Comparison of ENCODE assay signal across 8 mouse cellular contexts in the genomic region with DNA sequence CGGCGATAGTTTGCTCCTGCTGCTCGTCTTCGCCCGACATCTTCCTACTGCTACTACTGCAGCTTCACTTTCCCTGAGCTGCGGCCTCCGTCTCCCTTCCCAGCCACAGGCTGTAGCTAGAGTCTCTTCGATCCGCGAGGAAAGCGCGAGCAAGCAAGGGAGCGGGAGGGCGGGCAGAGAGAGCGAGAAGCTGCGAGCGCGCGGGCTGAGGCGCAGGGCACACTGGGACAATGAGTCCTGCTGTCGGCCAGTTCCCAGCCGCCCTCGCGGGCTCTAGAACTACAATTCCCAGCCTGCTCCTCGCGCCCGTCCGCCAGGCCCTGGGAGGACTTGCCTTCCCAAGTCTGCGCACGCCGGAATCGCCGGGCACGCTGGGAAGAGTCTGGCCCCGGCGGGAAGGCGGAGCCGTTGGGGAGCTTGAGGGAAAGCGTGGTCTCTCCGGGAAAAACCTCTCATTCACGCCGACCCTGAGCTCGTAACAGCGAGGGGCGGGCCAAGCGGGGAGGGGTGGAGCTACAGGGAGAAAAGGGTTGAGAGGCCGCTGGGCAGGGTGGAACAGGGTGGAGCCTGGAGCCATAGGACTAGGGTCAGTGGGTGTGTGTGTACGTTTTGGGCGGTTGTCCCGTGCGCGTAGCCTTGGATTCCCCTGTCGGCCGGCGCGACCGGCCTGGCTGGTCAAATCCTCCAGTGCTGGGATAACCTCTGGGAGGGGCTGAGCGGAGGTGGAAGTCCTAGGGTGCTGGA. TPM values are rescaled to one million over a fixed set of nuclear protein-coding genes. Genes with fewer than 3 reads are reported as not detected.
DNase-seq lines count a peak whose midpoint lies in the region; ATAC-seq and TF ChIP-seq lines count a peak whose summit lies in the region.

Gene Pa2g4 (minus strand): TSS at position 200 of the 744 bp plus-strand sequence.

- TF ChIP-seq POLR2A in ES-Bruce4 (IDR thresholded peaks at IDR 0.05; ENCODE audit: insufficient read depth, low read length), result peak; percentile 98

- peaks cover 35% of the 10 kb centered on the region for H3K36me3 ChIP-seq in ES-Bruce4 (ENCODE audit: control insufficient read depth, insufficient read depth, low read length, poor library complexity, severe bottlenecking)
- H3K36me3 ChIP-seq in forebrain, embryonic 13.5 days (ENCODE audit: poor library complexity, severe bottlenecking), result peaks cover 28% of the 10 kb centered on the region
- H3K36me3 ChIP-seq in neural tube, embryonic 15.5 days, result peaks cover 20% of the 10 kb centered on the region

- intact Hi-C loops in heart, postnatal 10 days (cut with DNase I), result loop anchor here (5.0 kb wide), 3 partner anchors 46 to 106 kb away; partner anchors contain the start of genes Rps26 and Suox

- under 1% methylated on average over 58 of the region's 58 CpGs for WGBS in forebrain, embryonic 13.5 days
- under 1% methylated on average over 58 of the region's 58 CpGs for WGBS in neural tube, embryonic 15.5 days

- H3K27me3 ChIP-seq in ES-Bruce4 (ENCODE audit: control insufficient read depth, insufficient read depth, low read length, poor library complexity, severe bottlenecking), result no peaks in the 10 kb centered on the region
- no peaks in the 10 kb centered on the region for H3K27me3 ChIP-seq in forebrain, embryonic 13.5 days
- H3K27me3 ChIP-seq in neural tube, embryonic 15.5 days (replicated peaks), result no peaks in the 10 kb centered on the region

- peaks cover 2% of the 10 kb centered on the region for H3K4me1 ChIP-seq in ES-Bruce4 (ENCODE audit: control insufficient read depth, insufficient read depth, low read length)
- peaks cover 23% of the 10 kb centered on the region for H3K4me1 ChIP-seq in forebrain, embryonic 13.5 days
- peaks cover 25% of the 10 kb centered on the region for H3K4me1 ChIP-seq in neural tube, embryonic 15.5 days

- H3K27ac ChIP-seq in ES-Bruce4 (ENCODE audit: insufficient read depth, low read length), result peak within 1 kb of the TSS; percentile 75
- peak within 1 kb of the TSS; percentile 83 for H3K27ac ChIP-seq in forebrain, embryonic 13.5 days
- peak within 1 kb of the TSS; percentile 93 for H3K27ac ChIP-seq in neural tube, embryonic 15.5 days (replicated peaks)

- H3K9me3 ChIP-seq in ES-Bruce4 (replicated peaks; ENCODE audit: control insufficient read depth, insufficient read depth, low read length, poor library complexity, severe bottlenecking), result no peaks in the 10 kb centered on the region
- no peaks in the 10 kb centered on the region for H3K9me3 ChIP-seq in forebrain, embryonic 13.5 days (replicated peaks)
- H3K9me3 ChIP-seq in neural tube, embryonic 15.5 days (replicated peaks), result no peaks in the 10 kb centered on the region

- H3K4me2 ChIP-seq in forebrain, embryonic 13.5 days, result peak within 1 kb of the TSS; percentile 94
- peak within 1 kb of the TSS; percentile 92 for H3K4me2 ChIP-seq in neural tube, embryonic 15.5 days

- H3K4me3 ChIP-seq in ES-Bruce4 (ENCODE audit: low read depth, low read length), result peak within 1 kb of the TSS; percentile 86
- peak within 1 kb of the TSS; percentile 90 for H3K4me3 ChIP-seq in forebrain, embryonic 13.5 days
- H3K4me3 ChIP-seq in neural tube, embryonic 15.5 days (replicated peaks), result peak within 1 kb of the TSS; percentile 92

- peak within 1 kb of the TSS; percentile 92 for H3K9ac ChIP-seq in ES-Bruce4 (ENCODE audit: low read depth, poor library complexity, severe bottlenecking)
- H3K9ac ChIP-seq in forebrain, embryonic 13.5 days, result peak within 1 kb of the TSS; percentile 96
- peak within 1 kb of the TSS; percentile 93 for H3K9ac ChIP-seq in neural tube, embryonic 15.5 days (replicated peaks)

- peak; percentile 99 for DNase-seq in heart, postnatal 10 days
- peak; percentile 98 for DNase-seq in layer of hippocampus, adult 11-12 months (ENCODE audit: low spot score)
- peak; percentile 99 to 100 for DNase-seq in lung, adult 18-20 months
- DNase-seq in testis, postnatal 14 days (ENCODE audit: low spot score), result peak; percentile 99

- TF ChIP-seq EP300 in ES-Bruce4 (IDR thresholded peaks at IDR 0.05; ENCODE audit: insufficient read depth, low read depth, low read length), result peak; percentile 72; the same call in 1 of the 2 replicates

- TF ChIP-seq CTCF in ES-Bruce4 (IDR thresholded peaks at IDR 0.05; ENCODE audit: low read depth, low read length), result no peak

- peak; percentile 97 for ATAC-seq in cerebellum, adult (ENCODE audit: insufficient number of reproducible peaks, low FRiP score, low TSS enrichment)
- ATAC-seq in forebrain, embryonic 13.5 days, result peak; percentile 99
- peak; percentile 99 for ATAC-seq in neural tube, embryonic 15.5 days (ENCODE audit: low FRiP score)

RNA-seq across cellular contexts. Expression of gene Pa2g4, which starts in this region (rescaled TPM):
- polyA plus RNA-seq in ES-Bruce4 (2011; ENCODE audit: insufficient read depth, insufficient read length, low read depth, missing spikeins), result 366 and 396 TPM in 2 replicates
- polyA plus RNA-seq in forebrain, embryonic 13.5 days (2015; fragmentation: Nextera tagmentation; extraction: Ambion mirVana), result 173 and 186 TPM in 2 replicates
- total RNA-seq in heart, postnatal 10 days (2021), result 10 to 100 TPM; 60.0 to 64.4 TPM
- 121 and 157 TPM in 2 replicates for polyA plus RNA-seq in neural tube, embryonic 15.5 days (2015; fragmentation: Nextera tagmentation; extraction: Ambion mirVana)

Comparison
In these comparisons a context has a peak if more than half of its experiments do, and no peak if none do; other contexts are left out.
1. Peak in every context shown above with its lines: DNase-seq, ATAC-seq, H3K4me3 ChIP-seq and H3K27ac ChIP-seq.